Comparison of ENCODE assay signal across 11 mouse cellular contexts in the genomic region with DNA sequence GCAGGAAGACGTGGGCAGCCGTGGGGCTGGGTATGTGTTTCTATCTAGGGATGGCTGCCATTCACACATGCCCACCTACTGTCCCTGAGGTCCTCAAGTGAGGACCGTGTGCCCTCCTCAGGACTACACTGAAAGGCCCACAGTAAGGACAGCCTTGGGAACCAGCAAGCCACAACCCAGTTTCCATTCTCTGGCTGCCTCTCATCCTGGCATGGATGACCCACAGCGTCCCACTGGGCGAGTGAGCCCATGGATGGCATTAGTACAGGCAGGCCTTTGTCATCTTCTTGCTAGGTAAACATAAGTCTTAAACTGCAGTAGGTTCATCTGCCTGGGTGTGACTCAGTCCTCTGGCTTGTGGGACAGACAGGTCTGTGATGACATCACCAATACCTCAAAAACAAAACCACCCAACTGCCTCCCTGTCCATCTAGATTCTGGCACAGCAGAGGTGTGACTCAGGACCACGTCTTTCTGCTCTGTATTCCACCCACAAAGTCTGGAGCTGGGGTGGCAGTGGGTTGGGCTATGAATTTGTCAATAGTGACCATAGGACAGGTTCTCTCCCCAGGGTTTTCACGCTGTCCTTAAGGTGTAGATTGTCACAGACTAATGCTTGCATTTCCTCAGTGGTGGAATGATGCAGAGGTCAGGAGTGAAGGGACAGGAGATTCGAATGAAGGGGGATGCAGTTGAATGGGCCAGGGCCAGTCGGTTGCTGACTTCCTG. TPM values are rescaled to one million over a fixed set of nuclear protein-coding genes. Genes with fewer than 3 reads are reported as not detected.
DNase-seq lines count a peak whose midpoint lies in the region; ATAC-seq and TF ChIP-seq lines count a peak whose summit lies in the region.
"Had no signal": no experiment of that assay in that cellular context is flagged by ENCODE, and none has a peak within 500 bp of the region (broad histone marks: within the 10 kb centered on the region; RNA-seq: fewer than 3 reads in every experiment).

No protein-coding gene starts in this region.

- TF ChIP-seq POLR2A in cerebellum, adult 2 months (IDR thresholded peaks at IDR 0.05; ENCODE audit: borderline replicate concordance, insufficient read depth, low read length), result no peak
- no peak for TF ChIP-seq POLR2A in cortical plate, adult 2 months (IDR thresholded peaks at IDR 0.05; ENCODE audit: extremely low read depth, insufficient read depth, low read length)

- H3K9ac ChIP-seq in kidney, embryonic 15.5 days, result no peak overlapping the region
- H3K9ac ChIP-seq in intestine, embryonic 15.5 days, result no peak overlapping the region
- H3K9ac ChIP-seq: limb, embryonic 12.5 days had no signal

- intact Hi-C loops in gastrocnemius, postnatal 36 days (cut with DNase I), result no loop called here

- no peak overlapping the region for H3K4me3 ChIP-seq in cerebellum, adult 2 months (replicated peaks; ENCODE audit: insufficient read depth, low read depth, low read length)
- H3K4me3 ChIP-seq in kidney, embryonic 15.5 days (replicated peaks), result no peak overlapping the region
- no peak overlapping the region for H3K4me3 ChIP-seq in cortical plate, adult 2 months (ENCODE audit: insufficient read depth, low read length)
- no peak overlapping the region for H3K4me3 ChIP-seq in intestine, embryonic 15.5 days (replicated peaks)
- H3K4me3 ChIP-seq: limb, embryonic 12.5 days; midbrain, embryonic 10.5 days had no signal

- 35% methylated on average over 9 of the region's 9 CpGs for WGBS in cerebellum, adult 2 months
- WGBS in kidney, embryonic 15.5 days, result 70% methylated on average over 9 of the region's 9 CpGs
- 76% methylated on average over 9 of the region's 9 CpGs for WGBS in intestine, embryonic 15.5 days

- no peaks in the 10 kb centered on the region for H3K36me3 ChIP-seq in kidney, embryonic 15.5 days
- H3K36me3 ChIP-seq in intestine, embryonic 15.5 days, result no peaks in the 10 kb centered on the region
- H3K36me3 ChIP-seq: limb, embryonic 12.5 days; midbrain, embryonic 10.5 days had no signal

- no peak for TF ChIP-seq CTCF in cerebellum, adult 2 months (IDR thresholded peaks at IDR 0.05; ENCODE audit: borderline replicate concordance, insufficient read depth, low read depth, low read length)
- TF ChIP-seq CTCF in cortical plate, adult 2 months (IDR thresholded peaks at IDR 0.05; ENCODE audit: extremely low read depth, insufficient read depth, low read length), result no peak

- H3K27ac ChIP-seq in cerebellum, adult 2 months (ENCODE audit: insufficient read depth, low read length), result peak overlapping the region; percentile 68
- peak overlapping the region; percentile 56; the same call in 1 of the 2 replicates for H3K27ac ChIP-seq in kidney, embryonic 15.5 days
- H3K27ac ChIP-seq in cortical plate, adult 2 months (ENCODE audit: insufficient read depth, low read length), result peak overlapping the region; percentile 24
- H3K27ac ChIP-seq in intestine, embryonic 15.5 days, result no peak overlapping the region
- H3K27ac ChIP-seq: limb, embryonic 12.5 days; midbrain, embryonic 10.5 days had no signal

- no peaks in the 10 kb centered on the region for H3K9me3 ChIP-seq in kidney, embryonic 15.5 days (replicated peaks)
- H3K9me3 ChIP-seq in intestine, embryonic 15.5 days, result no peaks in the 10 kb centered on the region
- H3K9me3 ChIP-seq: limb, embryonic 12.5 days; midbrain, embryonic 10.5 days had no signal

- no peaks in the 10 kb centered on the region for H3K27me3 ChIP-seq in cerebellum, adult 2 months (ENCODE audit: control insufficient read depth, insufficient read depth, low read length)
- H3K27me3 ChIP-seq in kidney, embryonic 15.5 days, result no peaks in the 10 kb centered on the region
- no peaks in the 10 kb centered on the region for H3K27me3 ChIP-seq in intestine, embryonic 15.5 days (replicated peaks)

- DNase-seq in cerebellum, adult 2 months, result peak; percentile 37 to 60
- no peak for DNase-seq in cerebellum, postnatal 4 days (ENCODE audit: low spot score in 2 of 2)
- DNase-seq in kidney, postnatal 36 days, result no peak
- peak; percentile 91 for DNase-seq in 3T3-L1 (ENCODE audit: low read depth, low spot score)
- no peak for DNase-seq in gastrocnemius, postnatal 36 days
- DNase-seq: embryo, embryonic 11 days had no signal

- no peak for ATAC-seq in kidney, embryonic 15.5 days (replicated peaks; ENCODE audit: low FRiP score)
- no peak for ATAC-seq in intestine, embryonic 15.5 days

- no peak overlapping the region for H3K4me2 ChIP-seq in kidney, embryonic 15.5 days
- H3K4me2 ChIP-seq in intestine, embryonic 15.5 days (replicated peaks), result no peak overlapping the region
- H3K4me2 ChIP-seq: limb, embryonic 12.5 days had no signal

- peaks cover 30% of the 10 kb centered on the region for H3K4me1 ChIP-seq in cerebellum, adult 2 months (ENCODE audit: control insufficient read depth, insufficient read depth, low read length)
- H3K4me1 ChIP-seq in kidney, embryonic 15.5 days, result peaks cover 71% of the 10 kb centered on the region
- H3K4me1 ChIP-seq in cortical plate, adult 2 months (ENCODE audit: control insufficient read depth, insufficient read depth, low read length), result peaks cover 11% of the 10 kb centered on the region
- H3K4me1 ChIP-seq in intestine, embryonic 15.5 days (replicated peaks), result peaks cover 25% of the 10 kb centered on the region

RNA-seq across cellular contexts. Expression of gene Hip1r, which starts 7.3 kb away (rescaled TPM):
- polyA plus RNA-seq in cerebellum, adult 2 months (2012; rRNA removed), result 41.8 and 42.4 TPM in 2 replicates
- 18.2 and 20.0 TPM in 2 replicates for polyA plus RNA-seq in kidney, embryonic 15.5 days (2015; fragmentation: Nextera tagmentation; extraction: Ambion mirVana)
- polyA plus RNA-seq in cortical plate, adult 2 months (2012; rRNA removed), result 42.1 and 46.6 TPM in 2 replicates
- 26.0 and 29.3 TPM in 2 replicates for polyA plus RNA-seq in intestine, embryonic 15.5 days (2015; fragmentation: Nextera tagmentation; extraction: Ambion mirVana)
- total RNA-seq in gastrocnemius, postnatal 36 days (2021), result 1 to 10 TPM; 7.2 to 8.1 TPM

RNA-seq across cellular contexts. Expression of gene Ccdc62, which starts 50.2 kb away (rescaled TPM):
- 4.6 and 5.8 TPM in 2 replicates for polyA plus RNA-seq in cerebellum, adult 2 months (2012; rRNA removed)
- polyA plus RNA-seq in kidney, embryonic 15.5 days (2015; fragmentation: Nextera tagmentation; extraction: Ambion mirVana), result 6.0 and 6.9 TPM in 2 replicates
- 5.4 and 6.5 TPM in 2 replicates for polyA plus RNA-seq in cortical plate, adult 2 months (2012; rRNA removed)
- 4.7 and 5.1 TPM in 2 replicates for polyA plus RNA-seq in intestine, embryonic 15.5 days (2015; fragmentation: Nextera tagmentation; extraction: Ambion mirVana)
- total RNA-seq in gastrocnemius, postnatal 36 days (2021), result 1 to 10 TPM; 1.1 to 1.6 TPM

RNA-seq across cellular contexts. Expression of gene Vps37b, which starts 51.4 kb away (rescaled TPM):
- 41.7 and 47.5 TPM in 2 replicates for polyA plus RNA-seq in cerebellum, adult 2 months (2012; rRNA removed)
- polyA plus RNA-seq in kidney, embryonic 15.5 days (2015; fragmentation: Nextera tagmentation; extraction: Ambion mirVana), result 33.8 and 35.3 TPM in 2 replicates
- 48.4 and 48.7 TPM in 2 replicates for polyA plus RNA-seq in cortical plate, adult 2 months (2012; rRNA removed)
- 28.2 and 28.8 TPM in 2 replicates for polyA plus RNA-seq in intestine, embryonic 15.5 days (2015; fragmentation: Nextera tagmentation; extraction: Ambion mirVana)
- total RNA-seq in gastrocnemius, postnatal 36 days (2021), result 1 to 10 TPM; 4.7 to 4.8 TPM

RNA-seq across cellular contexts. Expression of gene Gm43518, which starts 53.5 kb away (rescaled TPM):
- 0.67 and 1.5 TPM in 2 replicates for polyA plus RNA-seq in cerebellum, adult 2 months (2012; rRNA removed)
- polyA plus RNA-seq in kidney, embryonic 15.5 days (2015; fragmentation: Nextera tagmentation; extraction: Ambion mirVana), result 1.7 and 2.9 TPM in 2 replicates
- polyA plus RNA-seq in cortical plate, adult 2 months (2012; rRNA removed), result 1.0 and 1.8 TPM in 2 replicates
- 1.5 and 2.2 TPM in 2 replicates for polyA plus RNA-seq in intestine, embryonic 15.5 days (2015; fragmentation: Nextera tagmentation; extraction: Ambion mirVana)
- under 1 TPM in 1 of 2 experiments, not detected in 1; 0.47 TPM for total RNA-seq in gastrocnemius, postnatal 36 days (2021)

Comparison
In these comparisons a context has a peak if more than half of its experiments do, and no peak if none do; other contexts are left out.
1. DNase-seq: peak in cerebellum, adult 2 months (2 of 2) and 3T3-L1 (single experiment); none in cerebellum, postnatal 4 days (0 of 2), kidney, postnatal 36 days (0 of 2) and gastrocnemius, postnatal 36 days (0 of 2).